Mouse (Mus musculus): ENCODE results near the gene Gusb. TPM values are rescaled to one million over a fixed set of nuclear protein-coding genes. Genes with fewer than 3 reads are reported as not detected.

Gusb gene
- polyA plus RNA-seq, 1 experiment from 2014 or later: 83.0 TPM

GRCm38 (mm10) chr5:130046589-130046988 lies 43.7 kb upstream of the Gusb start:
- no peaks in the 10 kb centered on the region for H3K9me3 ChIP-seq (ENCODE audit: low read depth, low read length)
- DNase-seq: no peak
- WGBS: 80% methylated on average over 10 of the region's 10 CpGs
- no peak overlapping the region for H3K27ac ChIP-seq (ENCODE audit: low read depth)
- H3K4me2 ChIP-seq: no peak overlapping the region
- ATAC-seq (ENCODE audit: insufficient read depth): no peak
- no peaks in the 10 kb centered on the region for H3K27me3 ChIP-seq (ENCODE audit: insufficient read depth, low read length)
- H3K4me3 ChIP-seq (ENCODE audit: low read depth, low read length): no peak overlapping the region
- no peak for TF ChIP-seq CTCF (IDR thresholded peaks at IDR 0.05; ENCODE audit: low read depth)
- no peak overlapping the region for H3K9ac ChIP-seq
- H3K4me1 ChIP-seq (ENCODE audit: insufficient read depth): no peaks in the 10 kb centered on the region
- H3K36me3 ChIP-seq (ENCODE audit: insufficient read depth): peaks cover 71% of the 10 kb centered on the region

GRCm38 (mm10) chr5:130046100-130046499 lies 43.3 kb upstream of the Gusb start:
- no peak for TF ChIP-seq CTCF (IDR thresholded peaks at IDR 0.05; ENCODE audit: low read depth)
- peaks cover 71% of the 10 kb centered on the region for H3K36me3 ChIP-seq (ENCODE audit: insufficient read depth)
- H3K4me2 ChIP-seq: no peak overlapping the region
- H3K9ac ChIP-seq: no peak overlapping the region
- H3K4me3 ChIP-seq (ENCODE audit: low read depth, low read length): no peak overlapping the region
- H3K4me1 ChIP-seq (ENCODE audit: insufficient read depth): no peaks in the 10 kb centered on the region
- DNase-seq (no peak), ATAC-seq (ENCODE audit: insufficient read depth) (no peak)
- H3K9me3 ChIP-seq (ENCODE audit: low read depth, low read length): no peaks in the 10 kb centered on the region
- H3K27me3 ChIP-seq (ENCODE audit: insufficient read depth, low read length): no peaks in the 10 kb centered on the region
- H3K27ac ChIP-seq (ENCODE audit: low read depth): no peak overlapping the region
- WGBS: 85% methylated on average over 7 of the region's 7 CpGs

GRCm38 (mm10) chr5:130044201-130044695 lies 41.4 kb upstream of the Gusb start:
- 61% methylated on average over 7 of the region's 7 CpGs for WGBS
- H3K9ac ChIP-seq: no peak overlapping the region
- no peak for ATAC-seq (ENCODE audit: insufficient read depth)
- no peaks in the 10 kb centered on the region for H3K9me3 ChIP-seq (ENCODE audit: low read depth, low read length)
- no peaks in the 10 kb centered on the region for H3K4me1 ChIP-seq (ENCODE audit: insufficient read depth)
- TF ChIP-seq CTCF (IDR thresholded peaks at IDR 0.05; ENCODE audit: low read depth): peak; percentile 62
- H3K4me2 ChIP-seq: no peak overlapping the region
- peaks cover 75% of the 10 kb centered on the region for H3K36me3 ChIP-seq (ENCODE audit: insufficient read depth)
- H3K27ac ChIP-seq (ENCODE audit: low read depth): no peak overlapping the region
- H3K27me3 ChIP-seq (ENCODE audit: insufficient read depth, low read length): no peaks in the 10 kb centered on the region
- DNase-seq: peak; percentile 61
- H3K4me3 ChIP-seq (ENCODE audit: low read depth, low read length): no peak overlapping the region

GRCm38 (mm10) chr5:130043741-130044140 lies 40.9 kb upstream of the Gusb start:
- no peak for DNase-seq
- H3K4me1 ChIP-seq (ENCODE audit: insufficient read depth): no peaks in the 10 kb centered on the region
- H3K9me3 ChIP-seq (ENCODE audit: low read depth, low read length): no peaks in the 10 kb centered on the region
- no peak overlapping the region for H3K4me2 ChIP-seq
- no peak for TF ChIP-seq CTCF (IDR thresholded peaks at IDR 0.05; ENCODE audit: low read depth)
- H3K36me3 ChIP-seq (ENCODE audit: insufficient read depth): peaks cover 69% of the 10 kb centered on the region
- no peak overlapping the region for H3K9ac ChIP-seq
- no peaks in the 10 kb centered on the region for H3K27me3 ChIP-seq (ENCODE audit: insufficient read depth, low read length)
- ATAC-seq (ENCODE audit: insufficient read depth): no peak
- 78% methylated on average over 3 of the region's 3 CpGs for WGBS
- no peak overlapping the region for H3K4me3 ChIP-seq (ENCODE audit: low read depth, low read length)
- no peak overlapping the region for H3K27ac ChIP-seq (ENCODE audit: low read depth)

- DNase-seq: no peak
- ATAC-seq (ENCODE audit: insufficient read depth): no peak
- Histone ChIP-seq H3K4me3 (ENCODE audit: low read depth, low read length) (no peak overlapping the region), H3K36me3 (ENCODE audit: insufficient read depth) (peaks cover 56% of the 10 kb centered on the region), H3K27me3 (ENCODE audit: insufficient read depth, low read length) (no peaks in the 10 kb centered on the region), H3K9ac (no peak overlapping the region), H3K4me1 (ENCODE audit: insufficient read depth) (no peaks in the 10 kb centered on the region), H3K9me3 (ENCODE audit: low read depth, low read length) (no peaks in the 10 kb centered on the region), H3K4me2 (no peak overlapping the region), H3K27ac (ENCODE audit: low read depth) (no peak overlapping the region)
- 82% methylated on average over 4 of the region's 4 CpGs for WGBS
- TF ChIP-seq CTCF (IDR thresholded peaks at IDR 0.05; ENCODE audit: low read depth): no peak
Observed at GRCm38 (mm10) chr5:130041262-130041661, 38.4 kb upstream of the Gusb start.

- H3K27me3 ChIP-seq (ENCODE audit: insufficient read depth, low read length): no peaks in the 10 kb centered on the region
- no peaks in the 10 kb centered on the region for H3K9me3 ChIP-seq (ENCODE audit: low read depth, low read length)
- H3K9ac ChIP-seq: no peak overlapping the region
- WGBS: 80% methylated on average over 4 of the region's 4 CpGs
- TF ChIP-seq CTCF (IDR thresholded peaks at IDR 0.05; ENCODE audit: low read depth): no peak
- H3K4me2 ChIP-seq: no peak overlapping the region
- ATAC-seq (ENCODE audit: insufficient read depth) (no peak), DNase-seq (no peak)
- H3K4me1 ChIP-seq (ENCODE audit: insufficient read depth): no peaks in the 10 kb centered on the region
- H3K4me3 ChIP-seq (ENCODE audit: low read depth, low read length): no peak overlapping the region
- H3K36me3 ChIP-seq (ENCODE audit: insufficient read depth): peaks cover 52% of the 10 kb centered on the region
- H3K27ac ChIP-seq (ENCODE audit: low read depth): no peak overlapping the region
Observed at GRCm38 (mm10) chr5:130040797-130041196, 37.9 kb upstream of the Gusb start.

- no peaks in the 10 kb centered on the region for H3K4me1 ChIP-seq (ENCODE audit: insufficient read depth)
- peaks cover 41% of the 10 kb centered on the region for H3K36me3 ChIP-seq (ENCODE audit: insufficient read depth)
- no peaks in the 10 kb centered on the region for H3K27me3 ChIP-seq (ENCODE audit: insufficient read depth, low read length)
- no peak overlapping the region for H3K9ac ChIP-seq
- 64% methylated on average over 19 of the region's 19 CpGs for WGBS
- H3K4me3 ChIP-seq (ENCODE audit: low read depth, low read length): no peak overlapping the region
- H3K9me3 ChIP-seq (ENCODE audit: low read depth, low read length): no peaks in the 10 kb centered on the region
- H3K4me2 ChIP-seq: no peak overlapping the region
- peak; percentile 77 for TF ChIP-seq CTCF (IDR thresholded peaks at IDR 0.05; ENCODE audit: low read depth)
- peak; percentile 83 for DNase-seq
- no peak for ATAC-seq (ENCODE audit: insufficient read depth)
- no peak overlapping the region for H3K27ac ChIP-seq (ENCODE audit: low read depth)
Observed at GRCm38 (mm10) chr5:130037752-130038455, 35.1 kb upstream of the Gusb start.

Data from lung, embryonic 14.5 days (tissue).